Mouse (Mus musculus): Measurements from ENCODE around the gene Gimap1. TPM values are rescaled to one million over a fixed set of nuclear protein-coding genes. Genes with fewer than 3 reads are reported as not detected.

Gene Gimap1
- 11.1 and 12.1 TPM in 2 replicates for polyA plus RNA-seq (2015; fragmentation: Nextera tagmentation; extraction: Ambion mirVana)

DNA sequence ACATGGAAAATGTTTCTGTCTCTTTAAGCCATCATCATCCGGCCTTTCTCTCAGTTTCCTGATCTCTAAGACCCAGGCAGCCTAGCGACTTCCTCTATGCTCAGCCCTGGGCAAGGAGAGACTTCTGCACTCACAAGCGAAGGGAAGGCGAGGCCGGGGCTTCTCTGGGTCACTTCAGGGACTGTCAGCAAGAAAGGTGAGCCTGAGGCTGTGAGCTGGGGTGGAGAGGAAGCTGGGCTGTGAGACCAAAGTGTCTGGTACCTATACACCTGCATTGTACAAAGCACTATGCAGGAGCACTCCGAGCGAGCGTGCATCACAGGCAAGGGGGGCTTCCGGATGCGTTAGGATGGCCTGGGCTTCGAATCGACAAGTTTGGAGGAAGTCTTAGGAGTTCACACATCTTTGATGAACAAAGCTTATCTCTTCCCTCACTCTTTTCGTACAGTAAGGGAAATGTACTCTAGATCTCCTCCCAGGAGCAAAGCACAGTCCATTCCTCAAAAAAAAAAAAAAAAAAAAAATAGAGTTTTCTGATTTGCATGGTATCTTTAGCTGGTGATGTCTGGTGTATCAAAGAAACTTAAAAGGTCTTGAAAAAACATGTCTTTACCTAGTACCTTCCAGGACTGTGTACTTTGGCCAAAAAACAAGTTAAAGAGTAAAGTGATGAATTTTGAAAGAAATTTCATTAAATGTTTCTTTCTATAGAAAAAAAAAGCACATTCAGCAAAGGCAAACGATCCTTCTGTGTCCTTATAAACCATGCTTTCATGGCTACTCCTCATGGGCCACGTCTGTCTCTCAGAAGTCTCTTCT lies at the start of gene Gimap1:
Gimap1 (plus strand) TSS at position 94 of the 819 bp plus-strand sequence.

DNA sequence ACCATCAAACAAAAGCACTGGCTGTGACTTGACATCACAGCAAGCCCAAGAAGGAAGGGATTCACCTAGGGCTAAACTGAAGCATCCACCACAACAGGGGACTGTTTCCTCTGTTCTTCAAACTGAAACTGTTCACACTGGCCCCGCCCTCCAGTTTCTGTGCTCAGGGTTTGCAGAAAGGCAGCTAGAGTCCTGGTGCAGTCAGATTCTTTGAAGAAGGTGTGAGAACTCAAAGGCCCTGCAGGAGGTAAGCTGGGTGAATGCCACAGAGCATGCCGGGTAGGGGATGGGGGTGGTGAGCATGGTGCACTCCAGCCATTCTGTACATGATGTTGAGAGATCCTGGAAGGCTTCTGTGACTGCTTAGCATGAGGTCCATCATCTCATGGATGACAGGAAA lies 20.4 kb upstream of the Gimap1 start, which contains the start of the genes Gm28053 and Gimap7:
Gm28053 (plus strand) TSS at position 153 of the 400 bp plus-strand sequence.
Gimap7 (plus strand) TSS at position 167 of the 400 bp plus-strand sequence.

DNA sequence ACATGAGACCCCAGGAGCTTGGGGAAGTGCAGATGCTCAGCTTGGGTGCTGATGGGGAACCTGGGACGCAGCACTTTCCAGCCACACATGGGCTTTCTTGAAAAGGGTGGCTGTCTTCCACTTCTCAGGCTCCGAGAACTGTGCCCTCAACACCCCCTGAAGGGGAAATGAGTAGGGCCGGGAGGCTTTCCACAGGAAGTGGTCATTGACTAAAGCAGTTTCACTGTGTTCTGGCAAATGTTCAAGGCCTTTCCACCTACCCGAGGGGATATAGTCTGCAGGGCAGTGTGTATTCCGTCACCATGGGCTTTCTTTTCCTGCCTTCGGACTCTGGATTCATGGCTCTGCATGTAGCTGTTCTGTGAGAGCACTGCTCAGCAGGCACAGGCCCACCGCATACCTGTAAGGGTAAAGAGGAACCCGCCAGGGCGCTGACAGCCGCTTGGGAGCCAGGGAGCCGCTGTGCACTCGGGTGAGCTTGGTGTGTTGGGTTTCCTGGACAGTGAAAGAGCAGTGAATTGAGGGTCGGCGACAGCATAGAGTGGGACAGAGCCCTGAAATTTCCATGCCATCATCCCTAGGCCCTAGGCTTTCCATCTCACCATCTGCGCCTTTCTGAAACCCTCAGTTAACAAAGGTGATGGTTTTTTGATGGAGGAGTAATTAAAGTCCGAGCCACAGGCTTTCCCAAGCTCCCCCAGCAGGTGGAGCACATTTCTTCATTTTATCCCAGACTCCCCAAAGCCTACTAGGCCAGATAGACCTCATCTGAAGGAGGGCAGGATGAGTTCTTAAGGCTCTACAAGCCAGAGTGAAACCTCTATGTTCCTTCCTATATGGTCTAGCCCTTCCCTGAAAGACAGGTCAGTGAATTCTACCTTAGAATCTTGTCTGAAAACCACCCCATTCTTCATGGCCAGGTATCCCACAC lies 7.4 kb downstream of the Gimap1 start, which contains the start of gene Gimap5:
Gimap5 (plus strand) TSS at position 239 of the 931 bp plus-strand sequence.

DNA sequence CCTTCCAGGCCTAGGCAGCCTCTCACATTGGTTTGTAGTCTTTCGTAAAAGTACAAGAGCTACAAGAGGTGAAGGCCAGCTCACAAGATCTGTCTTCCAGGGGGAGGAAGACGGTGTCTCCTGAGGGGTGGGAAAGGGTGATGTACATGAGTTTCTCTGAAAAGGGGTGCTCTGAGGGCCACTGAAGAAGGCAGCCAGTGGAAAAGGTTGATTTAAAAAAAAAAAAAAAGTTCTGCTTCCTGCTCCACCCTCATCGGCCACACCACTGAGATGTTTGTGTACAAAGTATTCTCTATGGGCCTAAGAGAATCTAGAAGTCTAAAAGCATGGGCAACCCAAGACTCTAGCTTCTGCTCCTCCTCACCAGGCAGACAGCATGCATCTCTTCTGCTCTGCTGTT lies 31.8 kb downstream of the Gimap1 start, which contains the start of gene Gimap3:
Gimap3 (minus strand) TSS at position 156 of the 400 bp plus-strand sequence.

Other genes starting within 250 kb of the Gimap1 start
- gene Atp6v0e2, start 201.4 kb upstream of the Gimap1 start, polyA plus RNA-seq (2015; fragmentation: Nextera tagmentation; extraction: Ambion mirVana) = 21.0 and 24.8 TPM in 2 replicates
- gene Lrrc61, start 184.3 kb upstream of the Gimap1 start, polyA plus RNA-seq (2015; fragmentation: Nextera tagmentation; extraction: Ambion mirVana) = 8.8 and 9.2 TPM in 2 replicates
- gene Rarres2, start 166.3 kb upstream of the Gimap1 start, polyA plus RNA-seq (2015; fragmentation: Nextera tagmentation; extraction: Ambion mirVana) = 77.5 and 103 TPM in 2 replicates
- gene Gm45021, start 149.4 kb upstream of the Gimap1 start, polyA plus RNA-seq (2015; fragmentation: Nextera tagmentation; extraction: Ambion mirVana) = 3.5 and 4.2 TPM in 2 replicates
- gene Repin1, start 145.2 kb upstream of the Gimap1 start, polyA plus RNA-seq (2015; fragmentation: Nextera tagmentation; extraction: Ambion mirVana) = 22.8 and 23.9 TPM in 2 replicates
- not detected in 2 replicates for gene Gm44965, start 145.1 kb upstream of the Gimap1 start, polyA plus RNA-seq (2015; fragmentation: Nextera tagmentation; extraction: Ambion mirVana)
- 3.7 and 3.8 TPM in 2 replicates for gene Zfp775, start 137.0 kb upstream of the Gimap1 start, polyA plus RNA-seq (2015; fragmentation: Nextera tagmentation; extraction: Ambion mirVana)
- gene AI854703, start 112.3 kb upstream of the Gimap1 start, polyA plus RNA-seq (2015; fragmentation: Nextera tagmentation; extraction: Ambion mirVana) = 0.27 and 0.48 TPM in 2 replicates
- 1.7 and 1.8 TPM in 2 replicates for gene Gimap8, start 91.8 kb upstream of the Gimap1 start, polyA plus RNA-seq (2015; fragmentation: Nextera tagmentation; extraction: Ambion mirVana)
- gene Gimap9, start 62.9 kb upstream of the Gimap1 start, polyA plus RNA-seq (2015; fragmentation: Nextera tagmentation; extraction: Ambion mirVana) = 2.9 and 3.4 TPM in 2 replicates
- 14.6 and 16.2 TPM in 2 replicates for gene Gimap4, start 54.5 kb upstream of the Gimap1 start, polyA plus RNA-seq (2015; fragmentation: Nextera tagmentation; extraction: Ambion mirVana)
- 19.4 and 22.7 TPM in 2 replicates for gene Gimap6, start 30.8 kb upstream of the Gimap1 start, polyA plus RNA-seq (2015; fragmentation: Nextera tagmentation; extraction: Ambion mirVana)
- gene Gm28053, start 20.4 kb upstream of the Gimap1 start, polyA plus RNA-seq (2015; fragmentation: Nextera tagmentation; extraction: Ambion mirVana) = 1.6 and 2.3 TPM in 2 replicates
- not detected in 2 replicates for gene Gimap7, start 20.4 kb upstream of the Gimap1 start, polyA plus RNA-seq (2015; fragmentation: Nextera tagmentation; extraction: Ambion mirVana)
- gene Gimap5, start 7.1 kb downstream of the Gimap1 start, polyA plus RNA-seq (2015; fragmentation: Nextera tagmentation; extraction: Ambion mirVana) = 8.5 and 9.6 TPM in 2 replicates
- not detected in 2 replicates for gene Gimap3, start 31.8 kb downstream of the Gimap1 start, polyA plus RNA-seq (2015; fragmentation: Nextera tagmentation; extraction: Ambion mirVana)
- 37.3 and 41.8 TPM in 2 replicates for gene Tmem176a, start 101.9 kb downstream of the Gimap1 start, polyA plus RNA-seq (2015; fragmentation: Nextera tagmentation; extraction: Ambion mirVana)
- gene Tmem176b, start 102.4 kb downstream of the Gimap1 start, polyA plus RNA-seq (2015; fragmentation: Nextera tagmentation; extraction: Ambion mirVana) = 112 and 122 TPM in 2 replicates
- 0.12 TPM in 1 of 2 replicates, not detected in the other for gene Aoc1, start 133.8 kb downstream of the Gimap1 start, polyA plus RNA-seq (2015; fragmentation: Nextera tagmentation; extraction: Ambion mirVana)
- 0.09 TPM in 1 of 2 replicates, not detected in the other for gene 1600015I10Rik, start 190.8 kb downstream of the Gimap1 start, polyA plus RNA-seq (2015; fragmentation: Nextera tagmentation; extraction: Ambion mirVana)
- gene Doxl2, start 235.9 kb downstream of the Gimap1 start, polyA plus RNA-seq (2015; fragmentation: Nextera tagmentation; extraction: Ambion mirVana) = not detected in 2 replicates
- gene Svs1, start 247.8 kb downstream of the Gimap1 start, polyA plus RNA-seq (2015; fragmentation: Nextera tagmentation; extraction: Ambion mirVana) = not detected in 2 replicates

Measured in skeletal muscle tissue, postnatal 0 days (tissue).